Mouse (Mus musculus) stomach, embryonic 14.5 days (tissue): ENCODE data around the gene Ctdnep1. TPM values are rescaled to one million over a fixed set of nuclear protein-coding genes. Genes with fewer than 3 reads are reported as not detected.

Experiments used
- ATAC-seq: fragments of 200-750 bp; cut with Nextera tagmentation; 2 replicates; pipeline ENCODE4 v1.8.0; 2017; ENCODE audit warnings: low read depth, moderate TSS enrichment; ENCODE audit not compliant: insufficient number of reproducible peaks, insufficient read depth, low FRiP score
- H3K27ac ChIP-seq: fragments of 300-500 bp; sonication (generic); 2 replicates; pipeline ENCODE4 v1.5.1; 2014; ENCODE audit warnings: mild to moderate bottlenecking, low read length, moderate library complexity, mixed read lengths
- H3K27me3 ChIP-seq: fragments of 300-500 bp; sonication (generic); 2 replicates; pipeline ENCODE4 v1.6.1; 2014; ENCODE audit warnings: low read length, control low read depth, mixed read lengths; ENCODE audit not compliant: control insufficient read depth, insufficient read depth
- H3K36me3 ChIP-seq: fragments of 300-500 bp; sonication (generic); 2 replicates; pipeline ENCODE4 v1.6.1; 2014; ENCODE audit warnings: mild to moderate bottlenecking, control low read depth, low read length, moderate library complexity, mixed read lengths; ENCODE audit not compliant: control insufficient read depth, insufficient read depth
- H3K4me1 ChIP-seq: fragments of 300-500 bp; sonication (generic); 2 replicates; pipeline ENCODE4 v1.6.1; 2014; ENCODE audit warnings: low read length, control low read depth, mixed read lengths; ENCODE audit not compliant: control insufficient read depth, insufficient read depth
- H3K4me2 ChIP-seq: fragments of 300-500 bp; sonication (generic); replicated peaks from 2 replicates; pipeline ENCODE4 v1.6.1; 2014; ENCODE audit warnings: low read depth, low read length, control low read depth
- H3K4me3 ChIP-seq: fragments of 300-500 bp; sonication (generic); 2 replicates; pipeline ENCODE4 v1.5.1; 2014; ENCODE audit warnings: low read depth, low read length, control low read depth
- H3K9ac ChIP-seq: fragments of 300-500 bp; sonication (generic); replicated peaks from 2 replicates; pipeline ENCODE4 v1.6.1; 2014; ENCODE audit warnings: low read depth, mild to moderate bottlenecking, control low read depth, low read length, moderate library complexity, mixed read lengths
- H3K9me3 ChIP-seq: fragments of 300-500 bp; sonication (generic); 2 replicates; pipeline ENCODE4 v1.6.1; 2016; ENCODE audit warnings: low read depth, low read length, control low read depth; ENCODE audit not compliant: control insufficient read depth
- WGBS: fragments of 180-500 bp; shearing (Covaris S2); extraction: QIAGEN DNeasy Blood & Tissue Kit; methylation state at CpG from one replicate; pipeline ENCODE4 v1.1.7; 2014; 5-methylcytosine and 5-hydroxymethylcytosine counted together
- polyA plus RNA-seq: library from polyadenylated mRNA; unstranded; fragments of >200 nt; fragmentation: Nextera tagmentation; extraction: Ambion mirVana; gene quantifications from 2 replicates; pipeline ENCODE4 v1.2.1, GENCODE M21; 2014

Ctdnep1 gene
- polyA plus RNA-seq, 1 experiment from 2014 or later, result 29.5 TPM

GRCm38 (mm10) chr11:69945997-69946891 lies 34.7 kb upstream of the Ctdnep1 start:
- Histone ChIP-seq H3K9me3 (no peaks in the 10 kb centered on the region), H3K4me2 (peak overlapping the region; percentile 55), H3K4me3 (peak overlapping the region; percentile 46), H3K4me1 (no peaks in the 10 kb centered on the region; the same call in 1 of the 2 replicates), H3K36me3 (peaks cover 21% of the 10 kb centered on the region), H3K27ac (peak overlapping the region; percentile 77; the same call in 1 of the 2 replicates), H3K9ac (no peak overlapping the region), H3K27me3 (no peaks in the 10 kb centered on the region)
- WGBS, result 84% methylated on average over 18 of the region's 18 CpGs
- no peak for ATAC-seq

- Histone ChIP-seq H3K4me3 (peak overlapping the region; percentile 46), H3K27ac (peak overlapping the region; percentile 77), H3K9ac (peak overlapping the region; percentile 47), H3K4me2 (peak overlapping the region; percentile 55), H3K36me3 (peaks cover 20% of the 10 kb centered on the region), H3K9me3 (no peaks in the 10 kb centered on the region), H3K27me3 (no peaks in the 10 kb centered on the region), H3K4me1 (no peaks in the 10 kb centered on the region; the same call in 1 of the 2 replicates)
- peak; percentile 29 for ATAC-seq
- WGBS, result 2% methylated on average over 29 of the region's 29 CpGs
Measured at GRCm38 (mm10) chr11:69947337-69948065, 33.5 kb upstream of the Ctdnep1 start.

- peak within 1 kb of the TSS; percentile 46 for H3K4me3 ChIP-seq
- H3K9ac ChIP-seq, result peak within 1 kb of the TSS; percentile 47
- peak; percentile 93 for ATAC-seq
- H3K27me3 ChIP-seq, result no peaks in the 10 kb centered on the region
- peak within 1 kb of the TSS; percentile 77 for H3K27ac ChIP-seq
- WGBS, result under 1% methylated on average over 34 of the region's 34 CpGs
- peaks cover 17% of the 10 kb centered on the region for H3K36me3 ChIP-seq
- H3K9me3 ChIP-seq, result no peaks in the 10 kb centered on the region
- peak within 1 kb of the TSS; percentile 55 for H3K4me2 ChIP-seq
- no peaks in the 10 kb centered on the region; the same call in 1 of the 2 replicates for H3K4me1 ChIP-seq
Measured at GRCm38 (mm10) chr11:69948066-69948762, 32.7 kb upstream of the Ctdnep1 start, which contains the start of gene Slc2a4. TSS of gene Slc2a4 (minus strand) at chr11:69948188.

DNA sequence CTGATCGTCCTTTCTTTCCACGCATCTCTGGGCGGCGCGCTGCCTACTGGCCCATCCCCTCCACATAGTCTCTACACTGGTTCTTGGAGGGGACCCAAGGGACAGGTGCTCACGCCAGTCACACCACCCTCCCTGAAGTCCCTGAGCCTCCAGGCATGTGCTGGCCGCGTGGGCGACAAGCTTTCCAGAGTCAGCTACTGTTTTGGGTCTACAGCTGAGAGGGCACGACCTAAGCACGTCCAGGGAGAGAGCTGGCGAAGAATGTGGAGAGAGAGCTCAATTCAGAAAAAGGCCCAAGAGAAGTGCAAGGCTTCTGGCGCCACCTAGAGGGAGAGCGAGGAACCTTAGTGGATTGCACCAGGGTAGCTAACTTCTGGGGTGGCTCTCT lies 32.2 kb upstream of the Ctdnep1 start:
- peak overlapping the region; percentile 46 for H3K4me3 ChIP-seq
- WGBS, result under 1% methylated on average over 14 of the region's 14 CpGs
- H3K27ac ChIP-seq, result peak overlapping the region; percentile 77
- no peaks in the 10 kb centered on the region for H3K9me3 ChIP-seq
- no peaks in the 10 kb centered on the region; the same call in 1 of the 2 replicates for H3K4me1 ChIP-seq
- peaks cover 17% of the 10 kb centered on the region for H3K36me3 ChIP-seq
- H3K4me2 ChIP-seq, result peak overlapping the region; percentile 55
- ATAC-seq, result peak; percentile 34; the same call in 1 of the 2 replicates
- peak overlapping the region; percentile 28; the same call in 1 of the 2 replicates for H3K9ac ChIP-seq
- no peaks in the 10 kb centered on the region for H3K27me3 ChIP-seq

DNA sequence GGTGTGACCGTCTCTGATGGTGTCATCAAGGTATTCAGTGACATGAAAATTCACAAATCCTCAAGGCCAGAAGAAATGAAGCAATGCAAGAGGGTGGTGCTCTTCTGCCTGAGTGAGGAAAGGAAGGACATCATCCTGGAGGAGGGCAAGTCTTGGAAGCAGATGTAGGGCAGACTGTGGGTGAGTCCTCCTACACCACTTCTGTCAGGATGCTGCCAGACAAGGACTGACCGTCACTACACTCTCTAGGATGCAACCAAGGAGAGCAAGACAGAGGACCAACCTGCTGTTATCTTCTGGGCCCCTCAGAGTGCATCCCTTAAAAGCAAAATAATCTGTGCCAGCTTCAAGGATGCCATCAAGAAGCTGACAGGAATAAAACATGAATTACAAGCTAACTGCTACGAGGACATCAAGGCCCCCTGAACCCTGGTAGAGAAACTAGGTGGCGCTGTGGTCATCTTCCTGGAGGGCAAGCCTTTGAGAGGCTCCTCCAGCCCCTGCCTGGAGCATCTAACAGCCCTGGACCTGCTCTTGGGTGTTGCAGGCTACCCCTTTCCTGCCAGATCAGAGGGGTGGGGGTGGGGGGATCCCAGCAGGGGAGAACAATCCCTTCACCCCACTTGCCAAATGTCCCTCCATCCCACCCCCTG lies 30.0 kb upstream of the Ctdnep1 start:
- 39% methylated on average over 4 of the region's 4 CpGs for WGBS
- no peaks in the 10 kb centered on the region for H3K27me3 ChIP-seq
- H3K9me3 ChIP-seq, result no peaks in the 10 kb centered on the region
- no peak overlapping the region for H3K4me2 ChIP-seq
- H3K4me1 ChIP-seq, result no peaks in the 10 kb centered on the region; the same call in 1 of the 2 replicates
- no peak for ATAC-seq
- H3K27ac ChIP-seq, result no peak overlapping the region
- no peak overlapping the region for H3K4me3 ChIP-seq
- H3K9ac ChIP-seq, result no peak overlapping the region
- no peaks in the 10 kb centered on the region for H3K36me3 ChIP-seq

DNA sequence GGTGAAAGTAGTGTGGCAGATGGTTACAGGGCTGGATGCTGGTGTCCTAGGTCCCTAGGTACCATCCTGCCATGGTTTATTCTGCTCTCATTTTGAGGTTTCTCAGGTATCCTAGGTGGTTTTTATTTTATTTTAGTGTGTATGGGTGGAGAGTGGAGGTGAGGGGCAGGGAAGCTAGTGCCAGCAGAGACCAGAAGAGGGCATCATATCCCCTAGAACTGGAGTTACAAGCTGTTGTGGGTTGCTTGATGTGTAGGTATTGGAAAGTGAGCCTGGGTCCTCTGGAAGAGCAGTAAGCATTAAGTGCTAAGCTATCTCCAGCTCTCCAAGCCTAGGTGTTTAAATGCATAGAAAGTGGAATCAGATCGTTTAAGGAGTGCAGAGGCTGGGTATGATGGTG lies 28.7 kb upstream of the Ctdnep1 start:
- H3K9me3 ChIP-seq, result no peaks in the 10 kb centered on the region
- WGBS, result 43% methylated on average over 1 of the region's 1 CpGs
- ATAC-seq, result no peak
- no peak overlapping the region for H3K4me2 ChIP-seq
- H3K36me3 ChIP-seq, result no peaks in the 10 kb centered on the region
- no peak overlapping the region for H3K9ac ChIP-seq
- no peaks in the 10 kb centered on the region for H3K27me3 ChIP-seq
- no peak overlapping the region for H3K4me3 ChIP-seq
- no peak overlapping the region for H3K27ac ChIP-seq
- H3K4me1 ChIP-seq, result no peaks in the 10 kb centered on the region; the same call in 1 of the 2 replicates

GRCm38 (mm10) chr11:69953267-69953915 lies 27.6 kb upstream of the Ctdnep1 start:
- Histone ChIP-seq H3K4me1 (no peaks in the 10 kb centered on the region), H3K9me3 (no peaks in the 10 kb centered on the region), H3K27me3 (no peaks in the 10 kb centered on the region), H3K36me3 (no peaks in the 10 kb centered on the region), H3K27ac (no peak overlapping the region), H3K4me2 (no peak overlapping the region), H3K9ac (no peak overlapping the region), H3K4me3 (no peak overlapping the region)
- 40% methylated on average over 11 of the region's 11 CpGs for WGBS
- no peak; the same call in 1 of the 2 replicates for ATAC-seq
